ENCODE assay signal across 23 mouse cellular contexts in the genomic region with DNA sequence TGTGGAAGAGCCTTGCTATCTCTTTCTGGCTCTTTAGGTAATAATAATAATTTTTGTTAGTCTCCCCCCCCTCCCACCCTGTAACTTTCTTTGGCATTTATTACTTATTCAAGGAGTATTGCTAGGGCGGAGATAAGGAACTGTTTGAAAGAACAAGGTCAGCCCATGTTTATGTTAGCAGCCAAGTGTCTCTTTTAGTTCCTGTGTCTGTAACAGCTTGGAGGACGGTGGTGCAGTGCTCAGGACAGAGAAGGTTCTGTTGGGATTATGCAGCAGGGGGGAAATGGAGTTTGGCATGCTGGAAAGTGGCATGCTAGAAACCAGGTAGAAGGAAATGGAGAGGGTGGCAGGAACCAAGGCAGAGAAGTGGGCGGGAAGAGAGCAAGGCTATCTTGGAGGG.
"Had no signal": no experiment of that assay in that cellular context is flagged by ENCODE, and none has a peak within 500 bp of the region (broad histone marks: within the 10 kb centered on the region; RNA-seq: fewer than 3 reads in every experiment).

No protein-coding gene starts in this region.

- H3K4me1 ChIP-seq: heart, embryonic 10.5 days; heart, embryonic 12.5 days had no signal

- H3K9me3 ChIP-seq: heart, embryonic 10.5 days; heart, embryonic 12.5 days; hindbrain, embryonic 10.5 days; hindbrain, embryonic 12.5 days; limb, embryonic 10.5 days; limb, embryonic 12.5 days had no signal

- ATAC-seq: forebrain, embryonic 16.5 days; hindbrain, embryonic 16.5 days; inflammation-experienced regulatory T-cells, adult 6 months; intestine, postnatal 0 days had no signal

- H3K4me2 ChIP-seq: heart, embryonic 12.5 days; limb, embryonic 12.5 days had no signal

- H3K36me3 ChIP-seq: heart, embryonic 10.5 days; heart, embryonic 12.5 days; hindbrain, embryonic 10.5 days; hindbrain, embryonic 12.5 days; limb, embryonic 10.5 days; limb, embryonic 12.5 days had no signal

- H3K4me3 ChIP-seq: gastrocnemius, adult 2 months; heart, embryonic 10.5 days; heart, embryonic 12.5 days; hindbrain, embryonic 10.5 days; hindbrain, embryonic 12.5 days; layer of hippocampus, adult 2 months; left cerebral cortex, adult 2 months; limb, embryonic 10.5 days; limb, embryonic 12.5 days had no signal

- DNase-seq: gastrocnemius, adult 2 months; gastrocnemius, postnatal 10 days; gastrocnemius, postnatal 25 days; heart, adult 18-20 months; heart, postnatal 10 days; heart, postnatal 4 days; kidney, adult 18-20 months; kidney, adult 8-10 months; kidney, postnatal 10 days; kidney, postnatal 25 days had no signal

- H3K9ac ChIP-seq: heart, embryonic 12.5 days; hindbrain, embryonic 12.5 days; hindbrain, embryonic 14.5 days; limb, embryonic 12.5 days had no signal

- H3K27ac ChIP-seq: gastrocnemius, adult 2 months; heart, embryonic 10.5 days; hindbrain, embryonic 10.5 days; hindbrain, embryonic 12.5 days; hindbrain, embryonic 14.5 days; layer of hippocampus, adult 2 months; left cerebral cortex, adult 2 months; limb, embryonic 10.5 days; limb, embryonic 12.5 days had no signal

- H3K27me3 ChIP-seq: hindbrain, embryonic 12.5 days had no signal
